Mouse (Mus musculus): ENCODE measurements around the gene Hacl1.
"Not testable (repeated sequence)": the region's sequence is repeated elsewhere in the genome, so short reads cannot be mapped to it uniquely, and the experiment has no call there.

Gene Hacl1

DNA sequence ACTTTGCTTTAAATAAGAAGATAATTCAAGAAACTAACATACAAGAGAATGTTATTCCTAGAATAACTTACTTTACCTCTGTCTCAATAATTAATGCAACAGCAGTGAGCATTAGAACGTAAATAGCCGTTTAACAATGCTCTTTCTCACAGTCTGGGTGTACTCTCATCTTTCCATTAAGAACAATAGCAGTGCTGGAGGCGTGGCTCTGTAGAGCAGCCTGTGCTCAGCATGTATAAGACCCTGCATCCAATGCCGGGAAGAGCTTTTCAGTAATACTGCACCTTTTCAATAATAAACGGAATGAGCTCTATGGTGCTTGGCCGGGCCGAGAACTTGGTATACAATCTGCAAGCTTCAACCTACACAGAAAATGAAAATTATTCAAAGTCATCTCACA lies 10.4 kb downstream of the Hacl1 start:
- DNase-seq = no peak

DNA sequence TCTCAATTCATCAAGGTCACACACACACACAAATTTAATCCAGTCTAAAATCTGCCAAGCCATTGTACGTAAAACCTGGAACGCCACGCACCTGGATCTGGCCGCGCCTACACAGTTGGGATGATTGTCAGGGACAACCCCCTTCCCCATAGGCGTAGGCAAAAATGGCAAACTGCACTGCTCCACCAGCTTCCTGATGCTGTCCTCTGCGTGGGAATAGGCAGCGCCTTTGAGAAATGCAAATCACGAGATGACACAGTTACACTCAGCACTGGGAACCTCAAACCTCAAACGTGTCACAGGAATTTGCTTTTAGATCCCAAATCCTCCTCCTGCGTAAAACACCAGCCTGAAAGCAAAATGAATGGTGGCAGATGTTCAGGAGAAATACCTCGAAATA lies 18.3 kb downstream of the Hacl1 start:
- DNase-seq = no peak

DNA sequence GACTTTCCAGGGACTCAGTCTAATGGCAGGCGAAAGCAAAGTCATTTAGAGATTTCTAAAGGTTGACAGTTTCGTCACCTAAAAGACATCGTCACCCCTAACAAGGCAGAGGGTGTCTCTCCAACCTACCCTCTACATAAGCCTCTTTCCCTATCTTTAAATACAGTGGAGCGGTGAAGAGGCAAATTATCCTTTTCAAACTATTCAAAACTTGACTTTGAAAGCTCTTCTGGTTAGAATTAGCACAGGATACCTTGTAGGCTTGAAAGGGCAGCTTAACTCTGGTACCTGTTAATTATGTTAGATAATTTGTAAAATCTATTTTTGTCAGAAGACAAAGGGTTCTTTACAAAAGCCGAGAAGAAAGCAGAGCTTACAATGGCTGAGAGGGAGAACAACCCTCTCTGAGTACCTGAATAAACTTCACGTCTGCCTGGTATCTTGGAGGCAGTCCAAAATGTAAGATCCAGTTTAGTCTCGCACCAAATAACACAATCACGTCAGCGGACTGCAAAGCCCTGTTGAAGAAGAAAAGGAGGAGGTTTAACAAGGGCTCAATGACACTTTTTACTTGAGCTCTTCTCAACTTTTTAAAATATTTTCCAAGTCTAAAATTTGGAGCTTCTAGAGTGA lies 20.4 kb downstream of the Hacl1 start:
- no peak for DNase-seq

DNA sequence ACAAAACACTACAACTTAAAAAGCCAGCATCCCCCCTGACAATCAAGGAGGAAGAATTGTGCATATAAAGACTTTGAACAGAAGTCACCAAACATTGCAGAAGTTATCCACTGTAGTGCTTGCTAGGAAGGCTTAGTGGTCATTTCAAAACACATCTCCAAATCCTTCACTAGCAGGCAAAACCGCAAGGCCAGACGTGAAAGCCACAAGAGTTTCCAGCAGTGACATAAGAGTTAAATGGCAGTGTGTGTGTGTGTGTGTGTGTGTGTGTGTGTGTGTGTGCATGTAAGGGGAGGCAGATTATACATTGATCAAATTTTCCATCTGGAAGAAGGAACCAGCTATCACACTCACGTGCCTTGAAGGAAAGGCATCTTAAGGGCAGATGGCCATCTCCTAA lies 23.1 kb downstream of the Hacl1 start:
- no peak for DNase-seq

DNA sequence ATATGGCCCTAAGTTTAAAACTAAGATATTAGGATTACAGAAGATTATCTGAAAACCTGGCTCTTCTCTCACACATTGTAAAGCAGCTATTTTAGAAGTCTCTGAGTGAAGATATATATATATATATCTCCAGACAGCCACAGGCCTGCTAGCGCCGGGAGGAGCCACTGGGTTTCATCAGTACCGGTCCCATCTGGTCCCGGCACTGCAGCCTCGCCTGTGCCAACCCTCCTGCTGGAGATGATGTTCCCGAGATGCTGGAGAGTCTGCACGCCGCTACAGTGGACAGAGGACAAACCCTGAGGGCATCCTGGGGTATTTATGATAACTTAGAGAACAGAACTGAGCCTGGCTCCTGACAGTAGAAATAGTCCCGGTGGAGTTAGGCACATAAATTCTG lies 23.9 kb downstream of the Hacl1 start:
- peak in 1 of 2 experiments; percentile 11 for DNase-seq

DNA sequence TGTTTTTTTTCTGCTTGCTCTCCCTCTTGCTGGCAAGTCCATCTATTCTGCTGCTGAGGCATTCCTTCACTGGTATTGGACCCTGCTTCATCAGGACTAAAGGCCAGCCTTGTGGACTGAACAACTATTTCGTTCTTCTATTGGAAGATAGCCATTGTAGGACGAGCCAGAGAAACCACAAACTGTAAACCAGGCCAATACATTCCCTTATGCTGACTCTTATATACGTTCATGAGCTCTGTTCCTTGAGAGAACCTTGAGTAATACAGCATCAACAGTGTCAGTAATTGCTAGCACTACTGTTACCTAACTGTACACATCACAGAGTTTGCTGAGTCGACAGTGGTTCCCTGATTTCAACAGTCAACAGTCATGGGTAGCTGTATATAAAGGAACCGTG lies 27.4 kb downstream of the Hacl1 start:
- no peak for DNase-seq

DNA sequence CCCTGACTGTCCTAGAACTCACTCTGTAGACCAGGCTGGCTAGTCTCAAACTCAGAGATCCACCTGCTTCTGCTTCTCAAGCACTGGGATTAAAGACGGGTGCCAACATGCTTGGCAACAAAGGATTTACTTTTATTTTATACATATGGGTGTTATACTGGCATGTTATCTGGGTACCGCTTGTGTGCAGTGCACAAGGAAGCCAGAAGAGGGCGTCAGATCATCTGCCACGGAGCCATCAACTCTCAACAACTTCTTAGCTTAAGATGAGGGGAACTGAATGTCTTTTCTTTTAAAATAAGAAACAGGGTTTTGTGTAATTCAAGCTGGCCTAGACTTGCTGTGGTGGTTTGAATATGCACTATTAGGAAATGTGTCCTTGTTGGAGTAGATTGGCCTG lies 29.1 kb downstream of the Hacl1 start:
- no peak for DNase-seq

DNA sequence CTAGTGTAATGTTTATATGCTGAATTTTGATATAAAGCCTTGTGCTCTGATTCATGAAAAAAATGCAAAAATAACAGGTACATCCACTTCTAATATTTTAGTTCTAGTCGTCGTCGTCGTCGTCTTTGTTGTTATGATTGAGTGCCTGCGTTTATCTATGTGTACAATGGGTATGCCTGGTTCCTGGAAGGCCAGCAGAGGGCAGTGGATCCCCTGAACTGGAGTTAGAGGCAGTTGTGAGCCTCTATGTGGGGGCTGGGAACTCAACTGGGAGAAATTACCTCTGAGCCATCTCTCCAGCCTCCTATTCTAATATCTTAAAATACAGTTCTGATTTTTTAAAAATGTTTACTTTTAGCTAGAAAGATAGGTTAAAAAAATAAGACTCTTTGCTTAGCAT lies 35.6 kb downstream of the Hacl1 start:
- DNase-seq = peak in 1 of 2 experiments; percentile 34

DNA sequence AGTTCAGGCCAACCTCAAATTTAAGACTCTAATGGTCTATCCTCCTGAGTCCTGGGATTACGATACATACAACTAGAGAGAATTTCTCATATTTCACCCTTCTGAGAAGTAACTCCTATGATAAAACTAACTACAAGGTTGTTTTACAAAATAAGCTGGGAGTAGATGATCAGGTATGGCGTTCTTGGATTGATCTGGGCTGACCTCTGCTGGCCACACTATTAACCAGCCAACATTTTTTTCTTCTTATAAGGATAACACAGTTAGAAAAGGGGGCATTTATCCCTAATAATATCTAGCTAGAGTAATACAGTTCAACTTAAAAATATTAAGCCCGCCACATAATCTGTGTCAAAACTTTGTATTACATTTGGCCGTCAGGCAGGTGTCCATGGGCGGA lies 36.2 kb downstream of the Hacl1 start:
- peak; percentile 37 to 63 for DNase-seq

DNA sequence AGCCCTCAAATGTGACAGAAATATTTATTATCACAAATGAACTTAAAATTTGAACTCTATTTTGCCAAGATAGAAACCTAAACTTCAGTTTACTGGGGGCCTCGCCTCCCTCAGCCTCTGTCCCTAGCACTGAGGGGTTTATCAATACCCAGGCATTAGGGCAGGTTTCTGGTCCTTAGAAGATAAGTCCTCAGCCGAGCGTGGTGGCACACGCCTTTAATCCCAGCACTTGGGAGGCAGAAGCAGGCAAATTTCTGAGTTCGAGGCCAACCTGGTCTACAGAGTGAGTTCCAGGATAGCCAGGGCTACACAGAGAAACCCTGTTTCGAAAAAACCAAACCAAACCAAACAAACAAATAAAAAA lies 38.5 kb downstream of the Hacl1 start:
- not testable (repeated sequence) for DNase-seq

DNA sequence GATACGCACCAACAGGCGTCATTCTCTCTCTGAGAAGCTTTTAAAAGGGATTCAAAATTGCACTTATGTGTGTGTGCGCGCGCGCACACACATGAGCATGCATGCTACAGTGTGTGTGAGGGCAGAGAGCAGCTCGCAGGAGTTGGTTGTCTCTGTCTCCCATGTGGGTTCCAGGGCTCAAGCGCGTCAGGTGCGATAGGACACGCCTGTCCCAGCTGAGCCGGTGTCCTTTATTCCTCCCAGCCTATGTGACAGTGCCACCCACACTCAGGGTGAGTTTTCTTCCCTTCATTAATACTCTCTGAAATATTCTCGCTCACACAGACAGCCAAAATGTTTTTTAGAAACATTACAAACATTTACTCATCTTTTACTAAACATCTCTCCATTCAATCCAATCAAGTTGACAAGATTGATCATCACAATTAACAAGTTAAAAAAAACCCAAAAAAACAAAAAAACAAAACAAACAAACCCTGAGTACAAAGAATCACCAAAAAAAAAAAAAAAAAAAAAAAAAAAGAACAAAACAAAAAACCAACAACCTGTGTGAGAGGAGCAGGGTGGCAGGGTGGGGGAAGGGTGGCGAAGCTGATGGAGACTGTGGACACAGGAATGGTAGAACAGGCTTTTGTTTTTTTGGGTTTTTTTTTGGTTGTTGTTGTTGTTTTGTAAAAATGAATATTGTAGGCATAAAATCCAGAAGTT lies 39.0 kb downstream of the Hacl1 start:
- no peak for DNase-seq

DNA sequence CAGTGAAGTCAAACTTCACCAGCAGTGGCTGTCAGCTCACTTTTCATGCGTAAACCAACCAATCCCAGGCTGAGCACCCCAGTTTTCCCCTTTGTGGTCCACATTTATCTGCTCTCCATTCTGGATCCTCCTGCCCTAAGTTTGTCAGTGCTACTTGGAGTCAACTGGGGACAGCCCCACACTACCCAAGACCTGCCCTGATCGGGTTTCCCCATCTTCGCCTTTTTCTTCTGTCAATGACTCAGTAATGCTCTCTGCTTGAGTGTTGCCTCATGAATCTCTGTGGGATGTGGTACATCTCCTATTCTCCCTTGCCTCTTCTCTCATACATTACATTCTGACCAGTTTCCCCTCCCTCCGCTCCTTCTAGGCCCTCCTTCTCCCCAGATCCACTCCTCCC lies 43.6 kb downstream of the Hacl1 start:
- DNase-seq = no peak

DNA sequence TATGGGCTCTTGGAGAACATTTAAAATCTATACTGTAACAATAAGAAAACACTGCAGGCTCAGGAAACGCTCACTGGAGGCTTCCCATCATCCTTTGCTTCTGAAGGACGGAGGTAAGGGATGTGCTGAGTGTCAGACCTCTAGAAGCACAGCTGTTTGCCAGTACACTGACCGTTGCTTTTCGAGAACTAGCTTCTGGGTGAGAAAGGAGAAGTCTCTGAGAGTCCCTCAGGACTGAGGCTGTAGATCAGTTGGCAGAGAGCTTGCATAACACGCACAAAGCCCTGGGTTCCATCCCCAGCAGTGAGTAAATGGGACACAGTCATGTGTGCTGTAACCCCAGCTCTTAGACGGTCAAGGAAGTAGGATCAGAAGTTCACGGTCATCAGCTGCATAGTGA lies 44.7 kb downstream of the Hacl1 start:
- no peak for DNase-seq

DNA sequence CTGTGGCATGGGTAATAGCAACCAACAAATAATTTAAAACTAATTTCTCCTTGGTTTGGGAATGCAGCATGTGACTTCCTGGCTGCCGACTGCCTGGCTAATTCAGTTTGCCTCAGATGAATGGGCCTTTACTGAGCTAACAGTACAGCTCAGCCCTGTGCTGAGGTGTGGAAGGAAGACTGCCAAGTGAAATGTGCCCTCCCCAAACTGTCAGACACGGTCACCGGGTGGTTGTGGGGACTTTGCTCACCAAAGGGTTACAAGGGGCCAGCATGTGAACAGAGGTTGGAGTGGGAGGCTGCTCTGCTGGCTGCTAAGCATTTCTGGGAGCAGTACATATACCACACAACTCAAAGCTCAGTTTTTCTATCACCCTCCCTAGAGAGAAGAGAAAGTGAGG lies 46.4 kb downstream of the Hacl1 start:
- no peak for DNase-seq

DNA sequence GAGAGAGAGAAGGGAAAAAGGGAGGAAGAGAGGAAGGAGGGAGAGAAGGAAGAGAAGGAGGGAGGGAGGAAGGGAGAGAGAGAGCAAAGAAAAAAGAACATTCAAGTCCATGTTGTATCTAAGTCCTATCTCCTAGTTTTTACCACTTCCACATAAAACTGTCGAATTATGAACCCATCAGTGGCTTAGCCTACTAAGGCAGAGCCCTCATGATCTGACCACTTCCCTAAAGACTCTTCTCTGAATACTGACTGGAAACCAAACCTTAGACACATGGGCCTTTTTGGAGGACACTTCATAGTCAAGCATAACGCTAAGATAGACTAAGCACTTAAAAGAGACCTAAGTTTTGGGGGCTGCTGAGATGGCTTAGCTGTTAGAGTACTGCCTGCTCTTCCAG lies 48.0 kb downstream of the Hacl1 start:
- no peak for DNase-seq

DNA sequence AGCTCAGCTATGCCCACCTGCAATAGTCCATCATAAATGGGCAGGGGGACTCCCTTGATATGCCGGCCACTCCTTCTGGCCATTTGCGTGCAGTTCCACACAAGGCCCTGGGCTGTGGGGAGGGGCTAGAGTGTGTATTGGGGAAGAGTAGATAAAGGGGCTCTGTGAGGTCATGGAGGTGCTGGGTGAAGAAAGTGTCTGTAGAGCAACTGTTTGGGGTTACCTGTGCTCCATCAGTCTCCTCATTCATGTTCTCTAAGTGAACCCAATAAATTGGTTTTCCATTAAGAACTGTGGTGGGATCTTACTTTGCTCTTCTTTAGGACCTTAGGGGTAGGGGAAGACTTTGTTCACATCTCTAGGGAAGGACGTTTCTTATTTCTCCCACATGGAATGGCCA lies 49.8 kb downstream of the Hacl1 start, which contains the start of gene Colq:
Gene Colq, minus strand, starts transcription at position 101 of the 400 bp plus-strand sequence.
- no peak for DNase-seq

DNA sequence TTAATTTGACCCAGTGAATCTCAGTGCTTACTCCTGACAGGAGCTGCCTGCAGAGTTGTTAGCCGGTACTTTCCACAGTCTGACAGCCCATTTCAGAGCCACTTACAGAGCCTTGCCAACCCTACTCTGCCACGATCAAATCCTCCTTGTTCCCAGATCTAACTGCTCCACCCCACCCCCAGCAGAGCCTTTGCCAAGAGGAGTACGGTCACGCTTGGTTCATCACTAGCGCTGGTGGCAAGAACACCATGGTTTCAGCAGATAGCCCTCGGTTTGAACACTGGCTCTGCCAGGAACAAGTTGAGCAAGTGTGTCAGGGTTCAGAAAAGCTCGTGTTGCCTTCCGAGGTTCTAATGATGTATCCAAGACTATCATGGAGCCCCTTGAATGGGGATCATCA lies 54.6 kb downstream of the Hacl1 start:
- DNase-seq = no peak

DNA sequence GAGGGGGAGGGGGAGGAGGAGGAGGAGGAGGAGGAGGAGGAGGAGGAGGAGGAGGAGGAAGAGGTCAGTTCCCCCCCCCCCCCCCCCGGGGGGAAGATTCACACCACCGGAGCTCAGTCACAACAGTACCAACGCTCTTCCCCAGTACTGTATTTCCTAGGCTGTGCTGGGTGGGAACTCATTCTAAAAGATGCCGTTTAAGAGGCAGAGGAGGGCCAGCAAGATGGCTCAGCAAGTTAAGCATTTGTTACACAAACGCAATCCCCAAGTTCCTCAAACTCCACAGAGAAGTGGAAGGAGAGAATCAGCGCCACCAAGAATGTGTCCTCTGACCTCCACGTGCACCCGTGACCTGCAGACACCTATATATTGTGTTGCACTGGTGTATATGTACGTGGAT lies 58.0 kb downstream of the Hacl1 start:
- no peak for DNase-seq

DNA sequence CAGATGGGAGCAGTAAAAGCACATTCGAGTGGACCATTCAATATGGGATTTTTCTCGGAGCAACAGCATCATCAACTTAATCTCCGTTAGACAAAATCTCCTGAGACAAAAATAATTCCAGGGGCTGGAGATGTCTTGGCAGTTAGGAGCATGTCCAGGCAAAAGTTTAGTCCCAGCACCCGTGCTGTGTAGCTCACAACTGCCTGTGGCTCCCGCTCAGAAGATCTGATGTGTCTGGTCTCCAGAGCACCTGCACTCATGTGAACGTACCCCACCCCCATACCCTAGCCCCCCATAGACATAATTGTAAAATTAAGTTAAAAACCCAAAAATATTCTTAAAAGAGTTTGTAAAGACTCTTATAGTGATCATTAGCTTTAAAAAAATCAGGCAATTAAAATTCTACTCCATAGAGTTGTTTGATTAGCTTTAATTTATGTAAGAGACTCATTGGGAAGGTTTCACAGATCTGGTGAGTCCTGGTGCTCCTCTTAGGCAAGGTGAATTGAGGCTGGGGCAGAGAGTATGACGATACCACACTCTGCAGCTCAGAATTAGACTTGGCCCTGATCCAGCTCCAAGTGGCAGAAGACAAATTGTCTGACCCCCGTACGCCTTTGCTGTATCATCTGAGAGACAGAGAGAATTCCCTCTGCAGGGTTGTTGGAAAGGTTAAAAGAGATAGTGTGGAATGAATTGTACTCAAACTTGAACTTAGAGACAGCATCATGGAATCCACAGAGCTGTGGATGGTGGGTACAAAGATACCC lies 62.9 kb downstream of the Hacl1 start:
- DNase-seq = no peak

DNA sequence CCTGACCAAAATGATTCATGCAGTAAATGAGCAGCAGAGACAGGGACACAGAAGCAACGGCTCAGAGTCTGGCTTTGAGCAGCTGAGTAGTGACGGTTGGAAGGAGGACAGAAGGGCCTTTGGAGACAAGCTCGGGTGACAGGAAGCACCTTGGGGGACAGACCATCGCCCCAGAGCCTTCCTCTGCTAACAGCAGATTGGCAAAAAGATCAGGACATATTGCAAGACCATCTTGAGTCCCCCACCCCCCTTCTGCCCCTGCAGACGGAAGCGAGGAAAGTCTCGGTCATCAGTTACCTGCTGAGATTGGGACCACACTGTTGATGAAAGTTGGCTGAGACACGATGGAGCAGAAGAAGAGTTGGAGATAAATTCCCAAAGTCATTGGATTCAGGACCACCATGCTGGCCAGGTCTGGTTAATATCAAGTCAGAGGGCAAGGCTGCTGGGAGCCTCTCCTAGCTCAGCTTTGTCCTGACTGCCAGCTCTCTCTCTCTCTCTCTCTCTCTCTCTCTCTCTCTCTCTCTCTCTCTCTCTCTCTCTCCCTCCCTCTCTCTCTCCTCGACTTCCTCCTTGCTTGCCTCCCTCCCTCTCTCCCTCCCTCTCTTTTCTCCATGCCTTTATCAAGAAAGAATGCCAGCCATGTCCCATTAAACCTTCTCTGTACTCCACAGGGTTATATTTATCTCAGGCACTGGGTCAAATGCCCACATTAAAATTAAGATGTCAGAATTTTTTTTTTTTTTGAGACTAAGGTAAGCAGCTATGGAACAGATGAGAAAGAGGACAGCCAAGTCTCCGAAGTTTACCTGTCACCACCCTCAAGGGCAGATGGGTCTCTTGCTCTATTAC lies 64.0 kb downstream of the Hacl1 start:
- peak in 1 of 2 experiments; percentile 27 for DNase-seq

DNA sequence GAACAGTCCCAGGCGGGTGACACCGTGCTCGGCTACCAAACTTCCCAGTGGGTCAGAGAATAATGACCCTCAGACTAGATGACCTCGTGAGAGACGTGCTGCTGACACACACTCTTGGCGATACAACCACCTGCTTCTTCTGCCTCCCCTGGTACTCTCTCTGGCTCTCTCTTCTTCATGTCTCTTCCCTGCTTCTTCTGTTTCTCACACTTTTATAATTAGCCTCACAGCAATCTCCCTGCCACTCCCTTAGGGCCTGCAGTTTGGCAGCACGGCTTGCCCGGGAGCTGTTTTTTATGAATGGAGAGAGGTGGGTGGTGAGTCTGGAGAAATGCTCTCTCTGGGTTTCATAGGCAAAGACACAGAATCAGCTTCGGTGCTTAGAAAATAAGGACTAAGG lies 65.2 kb downstream of the Hacl1 start:
- no peak for DNase-seq

DNA sequence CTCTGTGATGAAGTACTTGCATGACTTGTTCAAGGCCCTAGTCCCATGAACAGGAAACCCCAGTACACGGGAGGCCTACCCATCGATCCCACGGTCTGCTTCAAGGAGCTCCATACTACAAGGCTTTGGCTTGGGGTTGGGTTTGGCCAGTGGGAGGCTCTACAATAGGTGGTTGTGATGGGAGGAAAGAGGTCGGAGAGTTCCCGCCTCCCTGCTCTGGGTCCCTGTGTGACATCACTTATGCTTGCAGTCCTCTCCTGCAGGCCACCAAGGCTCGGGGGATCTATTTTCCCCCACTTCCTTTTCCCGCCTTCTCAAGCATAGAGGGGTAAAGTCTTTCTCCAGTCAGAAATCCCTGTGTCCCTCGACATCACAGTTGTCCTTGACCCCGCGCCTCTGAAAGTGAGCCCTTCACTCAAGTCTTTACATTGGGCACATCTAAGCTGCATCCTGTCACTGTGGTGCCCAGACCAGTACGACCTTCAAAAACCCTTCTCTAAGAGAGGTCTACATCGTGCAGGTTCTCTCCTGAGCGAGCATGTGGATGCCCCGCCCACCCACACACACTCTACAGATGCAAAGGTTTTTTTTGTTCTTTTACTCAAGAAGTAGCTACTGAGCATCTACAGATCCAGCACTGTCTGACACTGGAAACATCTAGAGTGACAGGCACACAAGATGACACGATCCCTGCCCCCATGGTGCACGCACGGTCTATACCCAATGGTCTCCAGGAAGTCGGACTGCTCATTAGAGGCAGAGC lies 66.0 kb downstream of the Hacl1 start:
- no peak for DNase-seq
